Mouse (Mus musculus) heart, adult 2 months (tissue): Measurements from ENCODE around the gene Stmnd1.

Source experiments
- EP300 ChIP-seq: fragments of 200-500 bp; IDR thresholded peaks from 2 replicates; pipeline ENCODE4 v1.6.1; 2011; ENCODE audit warnings: low read depth, low read length, control low read depth; ENCODE audit not compliant: insufficient read depth
- POLR2A ChIP-seq: fragments of 200-500 bp; IDR thresholded peaks from 2 replicates; pipeline ENCODE4 v1.6.1; 2011; ENCODE audit warnings: mild to moderate bottlenecking, low read depth, low read length, control low read depth; ENCODE audit not compliant: insufficient read depth

GRCm38 (mm10) chr13:46237723-46238349 is 35.7 kb upstream of the Stmnd1 start:
- TF ChIP-seq EP300 (no peak), POLR2A (no peak)
